Mouse (Mus musculus) left cerebral cortex, postnatal 4 days (tissue): ENCODE measurements around the gene Olfr1132. TPM values are rescaled to one million over a fixed set of nuclear protein-coding genes. Genes with fewer than 3 reads are reported as not detected.
"Not testable (repeated sequence)": the region's sequence is repeated elsewhere in the genome, so short reads cannot be mapped to it uniquely, and the experiment has no call there.

ENCODE experiments used
- DNase-seq: peaks from one replicate; pipeline ENCODE4 v3.0.0-alpha.2; 2022
- intact Hi-C: fragments of 180-260 bp; cut with DNase I; formaldehyde crosslinking; loops from one replicate; pipeline ENCODE4 v1.15.1; 2025
- total RNA-seq, 2 experiments: library from RNA; stranded (reverse); gene quantifications; 2 replicates each; pipeline ENCODE4 v1.2.3; 2021

Gene Olfr1132
- total RNA-seq, result not detected

DNA sequence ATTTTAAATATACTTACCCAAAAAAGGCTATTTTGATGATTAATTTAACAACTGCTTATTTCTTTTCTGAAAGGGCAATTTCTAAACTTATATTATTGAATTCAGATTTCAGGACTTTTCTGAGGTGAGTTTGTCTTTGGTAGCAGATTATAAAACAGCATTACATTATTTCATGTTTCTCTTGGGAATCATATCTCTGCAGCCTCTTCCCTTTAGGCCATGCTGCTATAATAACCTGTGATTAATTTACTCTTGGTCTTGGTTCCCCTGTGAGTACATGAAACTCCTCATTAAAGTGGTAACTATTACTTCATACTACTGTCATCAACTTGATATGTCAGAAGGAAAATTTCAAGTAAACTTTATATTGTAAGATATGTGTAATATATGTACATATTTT is at the start of gene Olfr1132:
Gene Olfr1132, minus strand, starts transcription at position 101 of the 400 bp plus-strand sequence.
- intact Hi-C loops, result no loop called here
- DNase-seq, result no peak

DNA sequence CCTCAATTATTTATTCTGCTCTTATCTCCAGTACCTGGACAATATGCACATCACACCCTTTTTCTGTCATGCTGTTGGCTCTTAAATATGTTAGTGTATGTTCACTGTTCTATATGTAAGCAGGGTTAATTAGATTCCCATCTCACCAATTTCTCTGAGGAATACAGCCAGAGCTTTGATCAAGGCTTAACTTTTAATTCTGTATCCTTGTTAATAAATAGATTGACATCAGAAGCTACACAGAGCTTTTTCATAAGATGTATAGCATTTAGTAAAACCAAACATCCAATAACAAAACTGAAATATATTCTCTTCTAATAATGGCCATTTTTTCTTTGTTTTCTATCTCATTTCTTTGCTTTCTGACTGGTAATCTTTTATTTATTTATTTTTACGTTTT is 36.2 kb upstream of the Olfr1132 start, which contains the start of gene Olfr1135:
Gene Olfr1135, minus strand, starts transcription at position 101 of the 400 bp plus-strand sequence.
- intact Hi-C loops, result no loop called here
- no peak for DNase-seq

DNA sequence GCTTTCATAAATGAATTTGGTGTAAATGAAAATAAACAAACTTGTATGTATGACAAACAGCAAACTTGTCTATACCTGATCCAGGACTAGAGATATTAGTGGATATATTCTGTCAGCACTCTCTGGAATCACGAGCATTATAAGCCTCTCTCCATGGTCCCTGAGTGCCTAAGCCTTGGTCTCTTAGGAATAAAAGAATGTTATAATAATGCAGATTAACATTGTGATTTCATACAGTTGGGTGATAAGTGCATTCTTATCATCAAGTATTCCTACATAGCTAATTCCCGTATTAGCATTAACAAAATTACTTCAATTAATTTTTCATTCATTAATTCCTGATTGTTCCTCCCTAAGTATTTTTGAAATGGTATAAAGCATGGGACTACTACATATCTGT is 21.0 kb upstream of the Olfr1132 start, which contains the start of gene Olfr1134:
Gene Olfr1134, minus strand, starts transcription at position 101 of the 400 bp plus-strand sequence.
- intact Hi-C loops, result no loop called here

DNA sequence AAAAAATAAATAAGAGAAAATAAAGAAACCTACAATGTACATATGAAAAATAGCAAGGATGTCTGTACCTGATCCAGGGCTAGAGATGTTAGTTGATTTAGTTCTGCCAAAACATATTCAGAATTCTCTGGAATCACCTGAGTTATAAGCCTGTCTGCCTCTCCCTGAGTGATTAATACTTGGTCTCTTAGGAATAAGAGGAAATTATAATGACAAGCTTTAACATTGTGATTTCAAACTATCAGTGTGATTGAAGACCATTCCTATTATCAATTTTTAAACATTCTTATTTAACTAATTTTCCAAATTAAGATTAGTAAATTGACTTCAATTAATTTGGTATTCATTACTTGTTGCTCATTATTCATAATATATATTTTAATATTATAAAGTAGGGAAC is 9.9 kb upstream of the Olfr1132 start, which contains the start of gene Olfr1133:
Gene Olfr1133, minus strand, starts transcription at position 101 of the 400 bp plus-strand sequence.
- intact Hi-C loops, result no loop called here
- DNase-seq, result no peak

More for the DNA sequence above, 21.0 kb upstream of the Olfr1132 start, which contains the start of gene Olfr1134:
- DNase-seq, result no peak

DNA sequence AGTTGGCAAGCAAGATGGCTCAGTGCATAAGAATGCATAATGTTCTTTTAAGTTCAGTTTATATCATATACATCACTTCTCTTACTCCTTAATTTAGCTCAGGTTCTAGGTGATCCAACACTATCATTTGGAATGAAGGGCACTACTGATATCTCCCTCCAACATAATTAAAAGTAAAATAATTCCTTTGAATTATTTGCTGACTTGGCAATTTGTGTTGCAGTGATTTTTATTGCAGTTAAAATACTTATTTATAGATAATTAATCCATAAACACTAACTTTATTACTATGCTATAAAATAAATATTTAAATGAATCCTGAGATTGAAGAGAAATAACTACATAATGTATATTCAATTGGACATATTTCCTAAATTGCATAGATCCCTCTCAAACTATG is 5.1 kb upstream of the Olfr1132 start:
- intact Hi-C loops, result no loop called here
- no peak for DNase-seq

DNA sequence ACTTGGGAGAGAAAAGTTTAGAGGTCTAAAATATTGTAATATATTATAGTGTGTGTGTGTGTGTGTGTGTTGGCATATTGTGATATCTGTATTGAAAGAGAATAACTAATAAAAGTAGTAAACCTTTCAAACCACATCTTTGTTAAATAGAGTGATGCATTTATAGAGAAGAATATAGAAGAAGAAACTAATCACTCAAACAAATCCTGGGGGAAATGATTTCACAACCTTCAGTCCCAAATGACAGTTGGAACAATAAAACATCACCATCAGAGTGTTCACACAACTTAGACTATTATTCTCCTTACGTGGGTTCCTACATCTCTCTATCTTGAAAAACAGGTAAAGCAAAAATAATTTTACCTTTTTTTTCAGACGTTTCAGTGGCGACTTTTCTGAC is 10.5 kb downstream of the Olfr1132 start, which contains the start of gene Olfr1131:
Gene Olfr1131, plus strand, starts transcription at position 301 of the 400 bp plus-strand sequence.
- intact Hi-C loops, result no loop called here
- no peak for DNase-seq

DNA sequence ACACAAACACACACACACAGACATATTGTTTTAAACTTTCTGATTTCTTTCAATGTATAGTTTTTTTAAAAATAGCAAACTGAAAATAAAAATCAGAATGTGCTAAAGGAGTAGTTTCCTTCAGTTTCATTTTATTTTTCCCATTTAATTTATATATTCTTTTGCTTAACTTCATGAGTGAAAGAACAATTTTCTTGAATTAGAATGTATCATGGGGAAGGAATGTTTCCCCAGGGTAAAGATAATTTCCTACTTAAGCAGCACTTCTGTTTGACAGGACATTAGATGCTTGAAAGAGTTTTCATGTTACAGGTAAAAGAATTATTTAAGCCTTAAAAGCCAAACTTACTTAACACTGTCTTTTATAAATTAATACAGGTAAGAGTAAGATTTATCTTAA is 31.4 kb downstream of the Olfr1132 start, which contains the start of gene Olfr1130:
Gene Olfr1130, plus strand, starts transcription at position 301 of the 400 bp plus-strand sequence.
- intact Hi-C loops, DNase-seq: not testable (repeated sequence)

Other genes with a start within 250 kb of the Olfr1132 start
- not detected for gene Olfr1123, start 220.9 kb downstream of the Olfr1132 start, total RNA-seq
- not detected for gene Olfr1124, start 207.3 kb downstream of the Olfr1132 start, total RNA-seq
- not detected for gene Olfr1126, start 183.6 kb downstream of the Olfr1132 start, total RNA-seq
- not detected for gene Pramel7, start 140.4 kb downstream of the Olfr1132 start, total RNA-seq
- not detected for gene Pramel6, start 131.0 kb downstream of the Olfr1132 start, total RNA-seq
- not detected for gene Olfr153, start 105.7 kb downstream of the Olfr1132 start, total RNA-seq
- not detected for gene Olfr1128, start 92.0 kb downstream of the Olfr1132 start, total RNA-seq
- gene Olfr1129, start 63.6 kb downstream of the Olfr1132 start, total RNA-seq, result not detected
- gene Olfr1130, start 31.3 kb downstream of the Olfr1132 start, total RNA-seq, result not detected
- gene Olfr1131, start 10.4 kb downstream of the Olfr1132 start, total RNA-seq, result not detected
- not detected for gene Olfr1133, start 9.8 kb upstream of the Olfr1132 start, total RNA-seq
- gene Olfr1134, start 20.9 kb upstream of the Olfr1132 start, total RNA-seq, result not detected
- not detected for gene Olfr1135, start 36.1 kb upstream of the Olfr1132 start, total RNA-seq
- gene Olfr1136, start 56.4 kb upstream of the Olfr1132 start, total RNA-seq, result not detected
- gene Olfr1137, start 75.6 kb upstream of the Olfr1132 start, total RNA-seq, result not detected
- not detected for gene Olfr1138, start 102.4 kb upstream of the Olfr1132 start, total RNA-seq
- not detected for gene Olfr1140, start 106.2 kb upstream of the Olfr1132 start, total RNA-seq
- not detected for gene Olfr1141, start 116.5 kb upstream of the Olfr1132 start, total RNA-seq
- not detected for gene Olfr152, start 141.9 kb upstream of the Olfr1132 start, total RNA-seq
- not detected for gene Olfr1143, start 163.1 kb upstream of the Olfr1132 start, total RNA-seq
- not detected for gene Olfr1145, start 172.3 kb upstream of the Olfr1132 start, total RNA-seq
- not detected for gene Olfr1148, start 193.0 kb upstream of the Olfr1132 start, total RNA-seq
- gene Olfr1150-ps1, start 206.5 kb upstream of the Olfr1132 start, total RNA-seq, result not detected
- gene Olfr1151, start 218.3 kb upstream of the Olfr1132 start, total RNA-seq, result not detected
- gene Olfr1152, start 229.0 kb upstream of the Olfr1132 start, total RNA-seq, result not detected